ENCODE assay signal across 8 mouse cellular contexts in genomic region chr19:43939171-43939768, GRCm38 (mm10). TPM values are rescaled to one million over a fixed set of nuclear protein-coding genes. Genes with fewer than 3 reads are reported as not detected.
DNase-seq lines count a peak whose midpoint lies in the region; ATAC-seq and TF ChIP-seq lines count a peak whose summit lies in the region.

No protein-coding gene starts in this region.

- no peaks in the 10 kb centered on the region for H3K36me3 ChIP-seq in intestine, embryonic 16.5 days (ENCODE audit: control insufficient read depth, insufficient read depth, low read length)
- H3K36me3 ChIP-seq in neural tube, embryonic 12.5 days, result no peaks in the 10 kb centered on the region

- H3K9ac ChIP-seq in intestine, embryonic 16.5 days (ENCODE audit: low read depth, low read length), result peak overlapping the region; percentile 89
- H3K9ac ChIP-seq in neural tube, embryonic 12.5 days, result peak overlapping the region; percentile 87

- WGBS in intestine, embryonic 16.5 days, result 17% methylated on average over 16 of the region's 16 CpGs
- WGBS in neural tube, embryonic 12.5 days, result 33% methylated on average over 16 of the region's 16 CpGs

- peaks cover 11% of the 10 kb centered on the region for H3K4me1 ChIP-seq in cortical plate, adult 2 months (ENCODE audit: control insufficient read depth, insufficient read depth, low read length)
- peaks cover 17% of the 10 kb centered on the region for H3K4me1 ChIP-seq in intestine, embryonic 16.5 days (ENCODE audit: control insufficient read depth, insufficient read depth, low read length)
- peaks cover 9% of the 10 kb centered on the region for H3K4me1 ChIP-seq in neural tube, embryonic 12.5 days

- peak; percentile 24; the same call in 1 of the 2 replicates for ATAC-seq in intestine, embryonic 16.5 days
- peak; percentile 37; the same call in 1 of the 2 replicates for ATAC-seq in neural tube, embryonic 12.5 days (ENCODE audit: low FRiP score, low read depth)

- no peaks in the 10 kb centered on the region for H3K27me3 ChIP-seq in intestine, embryonic 16.5 days (replicated peaks; ENCODE audit: control insufficient read depth, insufficient read depth, low read length)
- H3K27me3 ChIP-seq in neural tube, embryonic 12.5 days (replicated peaks), result no peaks in the 10 kb centered on the region

- H3K9me3 ChIP-seq in intestine, embryonic 16.5 days (ENCODE audit: control insufficient read depth, low read length), result no peaks in the 10 kb centered on the region
- H3K9me3 ChIP-seq in neural tube, embryonic 12.5 days, result no peaks in the 10 kb centered on the region

- no peak for TF ChIP-seq POLR2A in cortical plate, adult 2 months (IDR thresholded peaks at IDR 0.05; ENCODE audit: extremely low read depth, insufficient read depth, low read length)

- no peak for DNase-seq in layer of hippocampus, adult 2 months (ENCODE audit: low spot score in 2 of 2)
- no peak for DNase-seq in layer of hippocampus, adult 9-10 months (ENCODE audit: low spot score)
- DNase-seq in left cerebral cortex, adult 11 months (ENCODE audit: low spot score), result no peak
- DNase-seq in left cerebral cortex, postnatal 10 days (ENCODE audit: extremely low spot score in 1 of 2, low spot score in 2 of 2), result no peak
- DNase-seq in T-cell, adult 2 months (ENCODE audit: low spot score), result no peak

- intact Hi-C loops in left cerebral cortex, postnatal 10 days (cut with DNase I), result no loop called here

- TF ChIP-seq CTCF in layer of hippocampus, adult 2 months (conservative IDR thresholded peaks at IDR 0.05), result no peak
- no peak for TF ChIP-seq CTCF in cortical plate, adult 2 months (IDR thresholded peaks at IDR 0.05; ENCODE audit: extremely low read depth, insufficient read depth, low read length)

- H3K27ac ChIP-seq in layer of hippocampus, adult 2 months, result peak overlapping the region; percentile 76
- no peak overlapping the region for H3K27ac ChIP-seq in cortical plate, adult 2 months (ENCODE audit: insufficient read depth, low read length)
- peak overlapping the region; percentile 52 for H3K27ac ChIP-seq in intestine, embryonic 16.5 days (ENCODE audit: low read length)
- no peak overlapping the region for H3K27ac ChIP-seq in neural tube, embryonic 12.5 days

- H3K4me2 ChIP-seq in intestine, embryonic 16.5 days (ENCODE audit: low read depth, low read length), result peak overlapping the region; percentile 77
- H3K4me2 ChIP-seq in neural tube, embryonic 12.5 days (replicated peaks), result peak overlapping the region; percentile 86

- peak overlapping the region; percentile 72 for H3K4me3 ChIP-seq in layer of hippocampus, adult 2 months
- peak overlapping the region; percentile 46 for H3K4me3 ChIP-seq in cortical plate, adult 2 months (ENCODE audit: insufficient read depth, low read length)
- peak overlapping the region; percentile 68 for H3K4me3 ChIP-seq in intestine, embryonic 16.5 days (ENCODE audit: low read length)
- H3K4me3 ChIP-seq in neural tube, embryonic 12.5 days, result peak overlapping the region; percentile 82

RNA-seq across cellular contexts. Expression of gene Dnmbp, which starts 0.7 kb away (rescaled TPM):
- 1 to 10 TPM; 9.2 to 9.3 TPM for total RNA-seq in layer of hippocampus, adult 2 months (2021)
- polyA plus RNA-seq in cortical plate, adult 2 months (2012; rRNA removed), result 11.4 and 11.5 TPM in 2 replicates
- polyA plus RNA-seq in intestine, embryonic 16.5 days (2015; fragmentation: Nextera tagmentation; extraction: Ambion mirVana), result 34.2 and 34.3 TPM in 2 replicates
- 14.6 and 14.8 TPM in 2 replicates for polyA plus RNA-seq in neural tube, embryonic 12.5 days (2016; fragmentation: Nextera tagmentation; extraction: Ambion mirVana)
- 10 to 100 TPM in 1 of 2 experiments, 1 to 10 TPM in 1; 9.5 to 10.7 TPM for total RNA-seq in left cerebral cortex, postnatal 10 days (2021)

RNA-seq across cellular contexts. Expression of gene Cpn1, which starts 47.1 kb away (rescaled TPM):
- total RNA-seq in layer of hippocampus, adult 2 months (2021), result under 1 TPM in 1 of 2 experiments, not detected in 1; 0.36 TPM
- polyA plus RNA-seq in cortical plate, adult 2 months (2012; rRNA removed), result 0.06 and 0.31 TPM in 2 replicates
- polyA plus RNA-seq in intestine, embryonic 16.5 days (2015; fragmentation: Nextera tagmentation; extraction: Ambion mirVana), result 27.7 and 32.4 TPM in 2 replicates
- polyA plus RNA-seq in neural tube, embryonic 12.5 days (2016; fragmentation: Nextera tagmentation; extraction: Ambion mirVana), result 0.30 and 0.47 TPM in 2 replicates
- total RNA-seq in left cerebral cortex, postnatal 10 days (2021), result under 1 TPM; 0.21 to 0.24 TPM

Comparison
In these comparisons a context has a peak if more than half of its experiments do, and no peak if none do; other contexts are left out.
1. H3K27ac ChIP-seq: peak in layer of hippocampus, adult 2 months (single experiment) and intestine, embryonic 16.5 days (single experiment); none in cortical plate, adult 2 months (single experiment) and neural tube, embryonic 12.5 days (single experiment).
2. RNA of gene Cpn1, which starts 47.1 kb away (polyA plus RNA-seq): 27.7 to 32.4 TPM in intestine, embryonic 16.5 days; 0.06 to 0.31 TPM in cortical plate, adult 2 months and 0.30 to 0.47 TPM in neural tube, embryonic 12.5 days; every median in the first group is over 10 times any median in the second.
3. Peak in every context shown above with its lines, with median percentiles within 50 percentile points of each other: H3K4me3 ChIP-seq.